Mouse (Mus musculus): ENCODE data around the gene Tmem260. TPM values are rescaled to one million over a fixed set of nuclear protein-coding genes. Genes with fewer than 3 reads are reported as not detected.

Tmem260 gene
- polyA plus RNA-seq, 1 experiment from 2014 or later = 10.0 TPM

- peak; percentile 87 for ATAC-seq
- Histone ChIP-seq H3K4me3 (ENCODE audit: low read depth, low read length) (no peak overlapping the region), H3K27ac (ENCODE audit: low read length) (no peak overlapping the region), H3K9me3 (ENCODE audit: low read length) (no peaks in the 10 kb centered on the region), H3K36me3 (ENCODE audit: insufficient read depth, low read length) (no peaks in the 10 kb centered on the region), H3K27me3 (replicated peaks; ENCODE audit: insufficient read depth, low read length) (no peaks in the 10 kb centered on the region), H3K4me1 (ENCODE audit: insufficient read depth, low read depth, low read length) (no peaks in the 10 kb centered on the region), H3K4me2 (replicated peaks; ENCODE audit: low read depth, low read length) (peak overlapping the region; percentile 39; the same call in 1 of the 2 replicates), H3K9ac (replicated peaks; ENCODE audit: low read depth) (no peak overlapping the region)
- WGBS = 4% methylated on average over 6 of the region's 6 CpGs
- DNase-seq (ENCODE audit: low spot score) = peak; percentile 62
- TF ChIP-seq EP300 (IDR thresholded peaks at IDR 0.05) (no peak), CTCF (IDR thresholded peaks at IDR 0.05) (peak; percentile 20; the same call in 1 of the 2 replicates)
Observed at GRCm38 (mm10) chr14:48421996-48422395, 23.9 kb upstream of the Tmem260 start.

DNA sequence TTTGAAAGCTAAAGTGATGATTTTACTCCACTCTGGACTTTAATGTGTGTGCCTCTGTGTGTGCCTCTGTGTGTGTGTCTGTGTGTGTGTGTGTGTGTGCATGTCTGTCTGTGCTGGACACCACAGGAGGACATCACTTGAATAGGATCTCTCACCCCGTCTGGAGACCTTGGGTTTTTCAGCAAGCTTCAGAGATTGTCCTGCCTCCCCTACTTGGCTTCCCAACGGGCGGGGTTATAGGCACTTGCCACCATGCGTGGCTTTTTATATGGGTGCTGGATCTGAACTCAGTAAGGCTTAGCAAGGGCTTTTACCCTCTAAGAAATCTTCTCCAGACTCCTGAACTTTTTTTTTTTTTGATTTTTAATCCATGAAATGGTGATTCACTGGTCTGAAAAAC is 23.5 kb upstream of the Tmem260 start:
- peak overlapping the region; percentile 39; the same call in 1 of the 2 replicates for H3K4me2 ChIP-seq (replicated peaks; ENCODE audit: low read depth, low read length)
- no peak overlapping the region for H3K9ac ChIP-seq (replicated peaks; ENCODE audit: low read depth)
- no peaks in the 10 kb centered on the region for H3K27me3 ChIP-seq (replicated peaks; ENCODE audit: insufficient read depth, low read length)

GRCm38 (mm10) chr14:48422901-48423300 is 23.0 kb upstream of the Tmem260 start:
- Histone ChIP-seq H3K4me3 (ENCODE audit: low read depth, low read length) (no peak overlapping the region), H3K36me3 (ENCODE audit: insufficient read depth, low read length) (no peaks in the 10 kb centered on the region), H3K9ac (replicated peaks; ENCODE audit: low read depth) (no peak overlapping the region), H3K27ac (ENCODE audit: low read length) (no peak overlapping the region), H3K27me3 (replicated peaks; ENCODE audit: insufficient read depth, low read length) (no peaks in the 10 kb centered on the region), H3K9me3 (ENCODE audit: low read length) (no peaks in the 10 kb centered on the region), H3K4me2 (replicated peaks; ENCODE audit: low read depth, low read length) (no peak overlapping the region), H3K4me1 (ENCODE audit: insufficient read depth, low read depth, low read length) (no peaks in the 10 kb centered on the region)
- DNase-seq (ENCODE audit: low spot score) (no peak), ATAC-seq (no peak)
- WGBS = 51% methylated on average over 7 of the region's 7 CpGs
- no peak for TF ChIP-seq EP300 (IDR thresholded peaks at IDR 0.05)
- no peak for TF ChIP-seq CTCF (IDR thresholded peaks at IDR 0.05)

More for the DNA sequence above, 23.5 kb upstream of the Tmem260 start:
- Histone ChIP-seq H3K4me1 (ENCODE audit: insufficient read depth, low read depth, low read length) (no peaks in the 10 kb centered on the region), H3K27ac (ENCODE audit: low read length) (no peak overlapping the region), H3K36me3 (ENCODE audit: insufficient read depth, low read length) (no peaks in the 10 kb centered on the region), H3K4me3 (ENCODE audit: low read depth, low read length) (no peak overlapping the region), H3K9me3 (ENCODE audit: low read length) (no peaks in the 10 kb centered on the region)
- no peak for ATAC-seq
- TF ChIP-seq EP300 (IDR thresholded peaks at IDR 0.05) = no peak
- TF ChIP-seq CTCF (IDR thresholded peaks at IDR 0.05) = no peak
- DNase-seq (ENCODE audit: low spot score) = no peak
- 48% methylated on average over 4 of the region's 4 CpGs for WGBS

DNA sequence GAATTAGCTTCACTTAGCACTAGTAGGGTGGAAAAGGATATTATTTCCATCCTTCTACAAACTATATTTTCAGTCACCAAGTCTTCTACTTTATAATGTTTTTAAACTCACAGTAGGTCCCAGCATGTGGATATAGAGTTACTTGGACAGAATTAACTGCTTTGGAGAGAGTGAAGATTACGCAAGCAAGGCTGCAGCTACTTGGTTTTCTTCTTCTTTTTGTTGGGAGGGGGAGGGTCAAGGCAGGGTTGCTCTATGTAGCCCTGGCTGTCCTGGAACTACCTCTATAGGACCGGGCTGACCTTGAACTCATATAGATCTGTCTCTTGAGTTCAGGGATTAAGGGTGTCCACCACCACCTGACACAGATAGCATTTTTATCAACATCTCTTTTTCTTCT is 13.9 kb upstream of the Tmem260 start:
- TF ChIP-seq CTCF (IDR thresholded peaks at IDR 0.05) = no peak
- TF ChIP-seq EP300 (IDR thresholded peaks at IDR 0.05) = no peak
- Histone ChIP-seq H3K9ac (replicated peaks; ENCODE audit: low read depth) (no peak overlapping the region), H3K27me3 (replicated peaks; ENCODE audit: insufficient read depth, low read length) (no peaks in the 10 kb centered on the region), H3K4me3 (ENCODE audit: low read depth, low read length) (no peak overlapping the region), H3K27ac (ENCODE audit: low read length) (no peak overlapping the region), H3K4me2 (replicated peaks; ENCODE audit: low read depth, low read length) (no peak overlapping the region), H3K9me3 (ENCODE audit: low read length) (no peaks in the 10 kb centered on the region), H3K4me1 (ENCODE audit: insufficient read depth, low read depth, low read length) (no peaks in the 10 kb centered on the region), H3K36me3 (ENCODE audit: insufficient read depth, low read length) (no peaks in the 10 kb centered on the region)
- WGBS = 86% methylated on average over 2 of the region's 2 CpGs
- ATAC-seq (no peak), DNase-seq (ENCODE audit: low spot score) (no peak)

DNA sequence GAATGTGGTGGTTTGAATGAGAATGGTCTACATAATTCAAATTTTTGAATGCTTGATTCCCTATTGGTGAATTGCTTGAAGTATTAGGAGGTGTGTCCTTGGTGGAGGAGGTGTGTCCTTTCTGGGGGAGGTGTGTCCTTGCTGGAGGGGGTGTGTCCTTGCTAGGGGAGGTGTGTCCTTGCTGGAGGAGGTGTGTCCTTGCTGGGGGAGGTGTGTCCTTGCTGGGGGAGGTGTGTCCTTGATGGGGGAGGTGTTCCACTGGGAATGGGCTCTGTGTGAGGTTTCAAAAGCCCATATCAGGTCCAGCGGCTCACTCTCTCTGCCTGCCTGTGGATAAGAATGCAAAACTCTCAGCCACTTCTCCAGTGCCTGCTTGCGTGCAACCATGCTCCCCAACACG is 2.1 kb upstream of the Tmem260 start:
- no peaks in the 10 kb centered on the region for H3K27me3 ChIP-seq (replicated peaks; ENCODE audit: insufficient read depth, low read length)
- no peaks in the 10 kb centered on the region for H3K4me1 ChIP-seq (ENCODE audit: insufficient read depth, low read depth, low read length)
- H3K4me3 ChIP-seq (ENCODE audit: low read depth, low read length) = no peak overlapping the region
- no peak overlapping the region for H3K9ac ChIP-seq (replicated peaks; ENCODE audit: low read depth)
- no peak overlapping the region for H3K4me2 ChIP-seq (replicated peaks; ENCODE audit: low read depth, low read length)
- WGBS = 55% methylated on average over 3 of the region's 3 CpGs
- DNase-seq (ENCODE audit: low spot score) (peak; percentile 39), ATAC-seq (no peak)
- no peaks in the 10 kb centered on the region for H3K36me3 ChIP-seq (ENCODE audit: insufficient read depth, low read length)
- H3K27ac ChIP-seq (ENCODE audit: low read length) = no peak overlapping the region
- no peaks in the 10 kb centered on the region for H3K9me3 ChIP-seq (ENCODE audit: low read length)
- TF ChIP-seq EP300 (IDR thresholded peaks at IDR 0.05) (no peak), CTCF (IDR thresholded peaks at IDR 0.05) (no peak)

GRCm38 (mm10) chr14:48451966-48452407 is 6.1 kb downstream of the Tmem260 start:
- ATAC-seq (no peak), DNase-seq (ENCODE audit: low spot score) (no peak)
- Histone ChIP-seq H3K4me3 (ENCODE audit: low read depth, low read length) (no peak overlapping the region), H3K4me1 (ENCODE audit: insufficient read depth, low read depth, low read length) (no peaks in the 10 kb centered on the region), H3K9ac (replicated peaks; ENCODE audit: low read depth) (no peak overlapping the region), H3K27me3 (replicated peaks; ENCODE audit: insufficient read depth, low read length) (no peaks in the 10 kb centered on the region), H3K27ac (ENCODE audit: low read length) (no peak overlapping the region), H3K36me3 (ENCODE audit: insufficient read depth, low read length) (no peaks in the 10 kb centered on the region), H3K9me3 (ENCODE audit: low read length) (no peaks in the 10 kb centered on the region), H3K4me2 (replicated peaks; ENCODE audit: low read depth, low read length) (no peak overlapping the region)
- WGBS = 86% methylated on average over 18 of the region's 18 CpGs
- TF ChIP-seq EP300 (IDR thresholded peaks at IDR 0.05) (no peak), CTCF (IDR thresholded peaks at IDR 0.05) (no peak)

DNA sequence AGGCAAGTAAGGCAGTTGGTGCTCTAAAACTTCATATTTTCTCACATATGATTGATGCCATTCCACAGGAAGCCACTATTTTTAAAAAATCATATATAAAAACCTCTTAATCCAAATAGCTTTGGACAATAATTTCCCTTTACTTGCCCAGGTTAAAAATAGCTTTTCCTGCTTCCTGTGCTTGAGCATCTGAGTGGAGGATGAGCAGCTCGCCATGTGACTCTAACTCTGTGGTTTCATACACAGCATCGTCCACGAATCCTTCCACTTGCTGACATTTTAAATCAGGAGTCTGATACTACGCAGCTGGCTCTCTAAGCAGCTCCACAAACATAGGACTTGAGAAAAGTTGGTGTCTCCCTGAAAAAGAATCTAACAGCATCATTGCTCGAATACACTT is 7.5 kb downstream of the Tmem260 start:
- no peaks in the 10 kb centered on the region for H3K27me3 ChIP-seq (replicated peaks; ENCODE audit: insufficient read depth, low read length)
- no peak overlapping the region for H3K4me3 ChIP-seq (ENCODE audit: low read depth, low read length)
- DNase-seq (ENCODE audit: low spot score) = no peak
- H3K9me3 ChIP-seq (ENCODE audit: low read length) = no peaks in the 10 kb centered on the region
- TF ChIP-seq EP300 (IDR thresholded peaks at IDR 0.05) (no peak), CTCF (IDR thresholded peaks at IDR 0.05) (no peak)
- 64% methylated on average over 5 of the region's 5 CpGs for WGBS
- no peak overlapping the region for H3K27ac ChIP-seq (ENCODE audit: low read length)
- H3K9ac ChIP-seq (replicated peaks; ENCODE audit: low read depth) = no peak overlapping the region
- H3K4me2 ChIP-seq (replicated peaks; ENCODE audit: low read depth, low read length) = no peak overlapping the region
- H3K4me1 ChIP-seq (ENCODE audit: insufficient read depth, low read depth, low read length) = no peaks in the 10 kb centered on the region
- ATAC-seq = no peak
- H3K36me3 ChIP-seq (ENCODE audit: insufficient read depth, low read length) = no peaks in the 10 kb centered on the region
